Mouse (Mus musculus): ENCODE results near the gene Il2rg.

Il2rg gene

DNA sequence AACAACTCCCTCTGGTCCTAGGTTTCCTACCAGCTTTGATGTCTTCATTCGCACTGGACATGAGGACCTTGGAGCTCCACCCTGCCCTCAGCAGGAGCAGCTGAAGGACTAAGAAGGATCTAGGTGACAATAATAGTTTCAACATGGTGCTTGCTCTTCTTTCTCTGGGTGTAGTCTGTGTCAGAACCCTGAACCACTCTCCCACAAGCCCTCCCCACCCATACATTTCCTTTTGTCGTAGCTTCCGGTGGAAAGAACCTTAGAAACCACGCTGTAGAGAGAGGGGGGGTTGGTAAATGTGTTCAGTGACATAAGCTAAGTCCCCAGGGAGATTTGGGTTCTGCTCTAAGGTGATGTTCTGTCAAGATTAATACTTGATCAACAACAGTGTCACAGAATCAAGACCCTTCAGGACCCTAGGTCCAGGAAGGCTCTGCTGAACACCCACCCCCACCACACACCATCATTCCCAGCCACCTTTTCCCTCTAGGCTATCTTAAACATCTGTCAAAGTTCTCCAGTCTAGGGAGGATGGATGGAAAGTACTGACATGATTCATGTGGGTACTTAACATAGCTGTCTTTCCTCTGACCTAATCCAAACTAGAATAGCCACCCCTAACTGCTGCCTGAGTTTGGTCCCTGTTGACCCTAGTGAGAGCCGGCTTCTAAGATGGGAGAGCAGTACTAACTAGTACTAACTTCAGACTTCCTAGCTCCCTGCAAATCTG lies at the start of gene Il2rg:
Gene Il2rg, minus strand, starts transcription at position 231 of the 730 bp plus-strand sequence.
- no peak for DNase-seq (ENCODE audit: low read depth, low spot score)

- DNase-seq (ENCODE audit: low read depth, low spot score) = no peak
Measured at GRCm38 (mm10) chrX:101313625-101314359, 45.7 kb upstream of the Il2rg start.

- no peak for DNase-seq (ENCODE audit: low read depth, low spot score)
Measured at GRCm38 (mm10) chrX:101309299-101309698, 41.2 kb upstream of the Il2rg start.

- no peak for DNase-seq (ENCODE audit: low read depth, low spot score)
Measured at GRCm38 (mm10) chrX:101304646-101305045, 36.6 kb upstream of the Il2rg start.

DNA sequence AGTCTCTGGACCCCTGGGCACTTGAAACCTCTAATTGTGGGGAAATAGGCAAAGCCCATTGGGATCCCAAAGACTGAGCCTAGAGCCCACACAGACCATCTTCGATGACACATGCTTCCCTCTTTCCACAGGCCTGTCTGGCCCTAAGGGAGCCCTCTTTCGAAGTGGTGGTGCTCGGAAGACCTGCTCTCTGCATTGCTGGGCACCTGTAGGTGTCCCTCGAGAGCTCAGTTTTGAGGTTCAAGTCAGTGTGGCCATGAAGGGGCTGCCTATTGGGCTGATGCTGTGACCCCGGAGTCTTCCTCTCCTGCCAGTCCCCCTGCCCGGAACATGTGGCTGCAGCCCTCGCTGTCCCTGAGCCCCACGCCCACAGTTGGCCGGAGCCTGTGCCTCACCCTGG lies 33.6 kb upstream of the Il2rg start:
- no peak for DNase-seq (ENCODE audit: low read depth, low spot score)

DNA sequence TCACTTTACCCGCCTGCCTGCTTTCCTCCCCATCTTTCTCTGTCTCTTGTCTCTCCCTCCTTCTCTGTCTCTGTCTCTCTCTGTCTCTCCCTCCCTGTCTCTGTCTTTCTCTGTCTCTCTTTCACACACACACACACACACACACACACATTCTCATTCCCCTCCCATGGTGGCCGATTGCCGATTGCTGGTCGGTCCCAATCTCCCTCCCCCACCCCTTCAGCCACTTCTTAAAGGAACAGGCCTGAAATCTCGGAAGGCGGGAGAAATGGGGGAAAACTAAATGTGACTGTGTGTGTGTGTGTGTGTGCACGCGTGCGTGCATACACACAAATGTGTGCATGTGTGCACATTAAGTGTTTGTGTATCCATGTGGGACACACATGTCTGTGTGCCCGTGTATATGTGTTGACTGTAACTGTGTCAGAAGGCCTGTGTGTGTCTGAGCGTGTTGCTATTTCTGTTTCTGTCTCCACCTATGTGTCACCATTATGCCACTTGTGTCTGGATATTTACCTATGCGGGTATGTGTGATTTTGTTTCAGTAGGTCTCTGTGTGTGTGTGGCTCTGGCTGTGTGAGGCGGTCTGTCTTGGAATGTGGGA lies 32.5 kb upstream of the Il2rg start:
- DNase-seq (ENCODE audit: low read depth, low spot score) = no peak

- DNase-seq (ENCODE audit: low read depth, low spot score) = no peak
Measured at GRCm38 (mm10) chrX:101299473-101300426, 31.7 kb upstream of the Il2rg start.

DNA sequence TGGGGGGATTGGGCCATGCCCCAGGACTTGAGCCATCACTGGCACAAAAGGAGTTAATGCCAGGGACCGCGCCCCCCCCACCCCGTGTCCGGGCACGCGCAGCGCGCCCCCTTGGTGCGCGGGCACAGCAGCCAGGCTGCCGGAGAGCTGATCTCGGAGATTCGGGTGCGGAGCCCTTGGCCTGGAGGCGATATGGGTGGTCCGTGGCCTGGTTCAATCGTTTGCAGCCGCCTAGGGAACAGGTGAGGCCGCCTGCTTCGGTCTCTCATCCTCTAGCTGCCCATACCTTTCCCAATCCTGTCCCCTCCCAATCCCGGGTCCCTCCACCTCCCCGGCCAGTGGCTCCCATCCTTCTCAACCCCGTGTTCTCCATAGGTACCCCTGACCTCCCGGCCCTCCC lies 31.0 kb upstream of the Il2rg start, which contains the start of gene Nlgn3:
Gene Nlgn3, plus strand, starts transcription at position 114 of the 400 bp plus-strand sequence.
- no peak for DNase-seq (ENCODE audit: low read depth, low spot score)

DNA sequence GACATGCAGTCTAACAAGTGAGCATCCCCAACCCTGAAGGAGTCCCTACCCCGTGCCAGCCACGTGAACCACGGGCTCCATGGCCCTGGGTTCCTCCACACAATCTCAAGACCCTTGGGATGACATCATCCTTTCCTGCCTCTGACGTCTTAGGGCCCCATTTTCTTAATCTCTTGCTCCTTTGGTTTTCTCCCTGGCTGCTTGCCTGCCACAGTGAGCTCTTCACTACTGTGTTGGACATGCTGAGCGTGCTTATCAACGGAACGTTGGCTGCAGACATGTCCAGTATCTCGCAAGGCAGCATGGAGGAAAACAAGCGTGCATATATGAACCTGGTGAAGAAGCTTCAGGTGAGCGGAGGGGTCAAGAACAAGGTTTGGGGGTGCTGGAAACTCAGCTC lies 22.1 kb upstream of the Il2rg start:
- DNase-seq (ENCODE audit: low read depth, low spot score) = no peak

DNA sequence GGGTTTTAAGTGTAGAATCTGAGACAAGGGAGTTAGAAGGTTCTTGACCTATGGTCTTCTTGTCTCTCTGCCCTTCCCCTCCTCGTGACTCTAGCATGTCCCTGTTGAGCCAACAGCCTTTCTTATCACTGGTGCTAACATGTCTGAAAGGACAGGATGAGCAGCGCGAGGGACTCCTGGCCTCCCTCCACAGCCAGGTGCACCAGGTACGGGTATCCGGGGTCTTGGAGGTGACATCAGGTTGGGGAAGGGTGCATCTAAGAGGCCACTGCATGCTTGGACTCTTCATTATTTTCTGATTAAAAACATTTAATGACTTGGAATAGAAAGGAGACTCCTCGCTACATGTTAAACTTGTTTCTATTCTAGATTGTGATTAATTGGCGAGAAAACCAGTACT lies 21.0 kb upstream of the Il2rg start:
- DNase-seq (ENCODE audit: low read depth, low spot score) = no peak

DNA sequence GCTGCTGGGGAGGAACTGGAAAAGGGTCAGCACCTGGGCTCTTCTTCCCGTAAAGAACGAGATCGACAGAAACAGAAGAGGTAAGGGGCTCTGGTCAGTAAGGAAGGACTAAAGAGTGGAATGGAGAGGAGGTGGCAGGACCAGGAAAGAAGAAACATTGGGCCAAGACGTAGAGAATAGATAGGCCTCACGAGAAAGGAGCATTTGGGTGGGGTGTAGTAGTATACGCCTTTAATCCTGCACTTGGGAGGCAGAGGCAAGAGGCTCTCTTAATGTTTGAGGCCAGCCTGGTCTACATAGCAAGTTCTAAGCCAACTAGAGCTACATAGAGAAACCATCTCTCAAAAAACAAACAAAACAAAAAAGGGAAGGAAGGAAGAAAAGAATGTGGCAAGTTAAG lies 20.4 kb upstream of the Il2rg start:
- DNase-seq (ENCODE audit: low read depth, low spot score) = no peak

- no peak for DNase-seq (ENCODE audit: low read depth, low spot score)
Measured at GRCm38 (mm10) chrX:101287543-101287942, 19.5 kb upstream of the Il2rg start.

- DNase-seq (ENCODE audit: low read depth, low spot score) = no peak
Measured at GRCm38 (mm10) chrX:101285953-101286670, 18.1 kb upstream of the Il2rg start.

DNA sequence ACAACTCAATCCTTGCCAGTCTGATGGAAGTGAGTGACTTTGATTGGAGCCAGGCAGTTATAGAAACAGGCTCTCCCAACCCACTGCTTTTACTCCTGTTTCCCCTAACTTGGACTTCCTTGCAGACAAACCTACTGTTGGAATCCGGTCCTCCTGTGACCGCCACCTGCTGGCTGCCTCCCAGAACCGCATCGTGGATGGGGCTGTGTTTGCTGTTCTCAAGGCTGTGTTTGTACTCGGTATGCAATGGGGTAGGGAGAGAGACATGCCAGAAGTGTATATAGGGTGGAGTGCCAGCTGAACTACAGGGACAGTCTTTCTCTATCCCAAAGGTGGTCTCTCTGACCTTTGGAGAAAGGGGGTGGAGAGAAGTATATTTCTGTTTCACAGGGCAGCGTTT lies 17.5 kb upstream of the Il2rg start:
- peak; percentile 20 for DNase-seq (ENCODE audit: low read depth, low spot score)

- no peak for DNase-seq (ENCODE audit: low read depth, low spot score)
Measured at GRCm38 (mm10) chrX:101282813-101283212, 14.8 kb upstream of the Il2rg start.

DNA sequence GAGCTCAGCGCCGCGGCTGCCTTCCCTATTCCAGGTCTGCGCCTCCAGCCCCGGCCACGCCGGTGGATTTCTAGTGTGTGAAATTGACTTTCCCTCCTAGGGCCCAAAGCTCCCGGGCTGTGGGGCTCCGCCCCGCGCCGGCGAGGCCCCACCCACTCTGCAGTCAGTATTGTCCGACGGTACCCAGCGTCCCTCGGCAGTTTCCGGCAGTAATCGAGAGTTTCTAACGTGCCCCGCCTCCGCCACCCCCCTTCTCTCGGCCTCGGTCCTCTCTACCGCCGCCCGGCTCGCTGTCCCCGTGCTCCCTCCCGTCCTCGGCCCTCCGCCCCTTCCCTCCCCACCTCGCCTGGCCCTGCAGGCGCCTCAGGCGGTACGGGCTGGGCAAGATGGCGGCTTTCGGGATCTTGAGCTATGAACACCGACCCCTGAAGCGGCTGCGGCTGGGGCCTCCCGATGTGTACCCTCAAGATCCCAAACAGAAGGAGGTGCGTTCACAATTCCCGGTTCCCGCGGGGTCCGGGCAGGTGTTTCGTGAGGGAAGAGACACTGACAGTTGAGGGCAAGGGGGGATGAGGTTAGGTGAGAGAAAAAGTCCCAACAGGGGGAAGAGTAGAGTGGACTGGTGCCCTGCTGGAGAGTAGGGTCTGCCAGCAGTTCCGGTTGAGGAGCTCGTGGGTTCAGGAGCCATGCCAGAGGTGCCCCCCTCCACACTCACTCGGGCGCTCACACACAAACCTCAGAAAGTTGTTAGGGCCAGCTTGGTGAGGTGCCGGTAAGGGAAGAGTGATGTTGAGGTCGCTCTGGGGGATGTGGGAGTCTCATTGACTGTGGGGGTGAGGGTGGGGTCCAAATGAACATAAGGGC lies 6.1 kb upstream of the Il2rg start, which contains the start of gene Med12:
Gene Med12, plus strand, starts transcription at position 156 of the 864 bp plus-strand sequence.
- peak; percentile 58 for DNase-seq (ENCODE audit: low read depth, low spot score)

DNA sequence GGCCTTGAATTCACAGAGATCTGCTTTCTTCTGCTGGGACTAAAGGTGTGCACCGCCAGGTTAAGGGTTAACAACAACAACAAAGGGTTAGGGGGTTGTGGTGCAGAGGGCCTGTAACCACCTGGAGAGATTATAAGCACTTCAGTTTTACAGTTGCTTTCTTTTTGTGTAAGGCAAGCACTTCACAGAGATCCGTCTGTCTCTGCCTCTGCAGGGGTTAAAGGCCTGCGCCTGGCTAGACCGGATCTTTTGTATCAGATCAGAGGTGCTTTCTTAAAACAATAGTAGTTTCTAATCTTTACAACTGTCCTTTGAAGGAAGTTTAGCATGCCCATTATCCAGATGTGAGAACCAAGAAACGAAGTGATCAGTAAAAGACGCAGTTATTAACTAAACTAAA lies 5.4 kb upstream of the Il2rg start:
- no peak for DNase-seq (ENCODE audit: low read depth, low spot score)

GRCm38 (mm10) chrX:101268755-101269124 lies 685 bp upstream of the Il2rg start, which contains the start of gene Gm20489:
Gm20489 (minus strand) TSS chrX:101269023.
- no peak for DNase-seq (ENCODE audit: low read depth, low spot score)

DNA sequence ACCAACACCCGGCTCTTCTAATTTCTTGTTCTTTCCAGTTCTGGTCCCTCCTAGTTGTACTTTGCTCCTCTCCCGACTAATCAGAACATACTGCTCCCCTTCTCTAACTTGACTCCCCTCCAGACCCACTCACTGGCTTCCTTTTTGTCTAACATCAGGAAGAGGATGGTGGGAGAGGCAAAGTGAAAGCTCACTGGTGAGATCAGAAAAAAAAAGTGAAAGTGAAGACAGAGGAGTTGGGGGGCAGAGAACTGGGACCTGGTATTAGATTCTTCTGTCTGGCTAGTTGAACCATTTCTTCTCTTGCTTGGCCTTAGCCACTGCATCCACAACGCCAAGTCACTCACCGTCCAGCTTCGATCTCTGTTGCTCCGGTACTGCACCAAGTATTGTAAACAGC lies 1.4 kb downstream of the Il2rg start:
- DNase-seq (ENCODE audit: low read depth, low spot score) = no peak

GRCm38 (mm10) chrX:101263892-101264291 lies 4.2 kb downstream of the Il2rg start, which contains the start of gene Gm614:
Gm614 (minus strand) TSS chrX:101263992.
- no peak for DNase-seq (ENCODE audit: low read depth, low spot score)

Data from WW6 (cell line).